Mouse (Mus musculus) liver, adult (tissue): ENCODE results near the gene Carns1.

Source experiments
- GATA4 ChIP-seq: IDR thresholded peaks from 2 replicates; pipeline ENCODE4 v1.6.1; 2014; ENCODE audit warnings: mild to moderate bottlenecking, low read length; ENCODE audit not compliant: insufficient replicate concordance

Gene Carns1

DNA sequence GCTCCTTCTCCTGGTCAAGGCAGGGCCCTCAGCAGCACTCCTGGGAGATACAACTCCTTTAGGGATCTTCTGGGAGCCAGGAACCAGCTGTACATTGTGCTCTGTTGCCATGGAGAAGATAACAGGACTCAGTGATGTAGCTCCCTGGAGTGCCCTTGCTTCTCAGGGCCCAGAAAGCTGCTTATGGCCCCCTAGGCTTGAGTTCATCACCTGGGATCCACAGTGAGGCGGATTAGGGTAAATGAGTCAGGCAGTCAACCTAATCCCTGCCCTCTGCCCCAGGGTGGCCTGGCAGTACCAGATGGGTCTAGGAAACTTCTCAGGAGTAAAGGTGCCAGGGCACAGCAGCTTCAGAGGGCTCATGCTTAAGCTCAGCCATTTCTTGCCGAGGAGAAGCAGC lies 35.8 kb downstream of the Carns1 start, which contains the start of gene Gpr152:
Gpr152 (plus strand) TSS at position 342 of the 400 bp plus-strand sequence.
- no peak for TF ChIP-seq GATA4

DNA sequence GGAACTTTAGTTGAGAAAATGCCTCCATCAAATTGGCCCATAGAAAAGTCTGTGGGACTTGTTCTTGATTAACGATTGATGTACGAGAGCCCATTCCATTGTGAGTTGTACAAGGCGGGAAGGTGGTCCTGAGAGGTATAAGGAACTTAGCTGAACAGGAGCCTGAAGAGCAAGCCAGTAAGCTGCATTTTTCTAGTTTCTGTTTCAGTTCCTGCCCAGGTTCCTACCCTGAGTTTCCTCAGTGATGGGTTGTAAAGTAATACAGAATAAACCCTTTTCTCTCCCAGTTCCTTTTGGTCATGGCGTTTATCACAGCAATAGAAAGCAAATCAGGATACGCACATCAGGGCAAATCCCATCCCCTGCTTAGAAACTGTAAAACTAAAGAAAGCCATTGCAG lies 37.4 kb downstream of the Carns1 start:
- TF ChIP-seq GATA4 = no peak

DNA sequence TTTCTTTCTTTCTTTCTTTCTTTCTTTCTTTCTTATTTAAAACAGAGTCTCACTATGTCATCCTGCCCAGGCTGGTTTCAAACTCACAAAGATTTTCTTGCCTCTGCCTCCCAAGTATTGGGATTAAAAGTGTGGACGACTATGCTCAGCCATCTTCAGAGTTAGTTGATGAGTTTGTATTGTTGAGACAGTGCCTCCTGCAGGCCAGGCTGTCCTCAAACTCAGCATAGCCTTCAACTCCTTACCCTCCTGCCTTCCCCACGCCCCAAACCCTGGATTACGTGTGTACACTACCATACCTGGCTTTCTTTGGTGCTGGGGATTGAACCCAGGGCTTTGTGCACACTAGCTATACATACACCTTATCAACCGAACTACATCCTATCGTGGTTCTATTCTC lies 38.8 kb downstream of the Carns1 start:
- no peak for TF ChIP-seq GATA4

DNA sequence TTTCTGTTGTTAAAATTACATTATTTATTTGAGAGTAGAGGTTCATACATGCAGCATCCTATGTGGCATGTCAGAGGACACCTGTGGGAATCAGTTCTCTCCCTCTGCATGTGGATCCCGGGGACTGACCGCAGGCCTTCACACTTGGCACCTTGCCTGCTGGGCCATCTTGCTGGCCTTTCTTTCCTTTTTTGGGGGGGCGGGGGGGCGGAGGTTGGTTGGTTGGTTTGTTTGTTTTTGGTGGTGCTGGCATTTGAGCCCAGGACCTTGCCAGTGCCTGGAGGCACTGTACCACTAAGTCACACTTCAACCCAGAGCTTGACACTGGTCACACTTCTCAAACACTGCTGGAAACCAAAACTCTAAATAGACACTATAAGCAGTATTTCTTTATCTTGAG lies 40.9 kb downstream of the Carns1 start:
- TF ChIP-seq GATA4 = no peak

DNA sequence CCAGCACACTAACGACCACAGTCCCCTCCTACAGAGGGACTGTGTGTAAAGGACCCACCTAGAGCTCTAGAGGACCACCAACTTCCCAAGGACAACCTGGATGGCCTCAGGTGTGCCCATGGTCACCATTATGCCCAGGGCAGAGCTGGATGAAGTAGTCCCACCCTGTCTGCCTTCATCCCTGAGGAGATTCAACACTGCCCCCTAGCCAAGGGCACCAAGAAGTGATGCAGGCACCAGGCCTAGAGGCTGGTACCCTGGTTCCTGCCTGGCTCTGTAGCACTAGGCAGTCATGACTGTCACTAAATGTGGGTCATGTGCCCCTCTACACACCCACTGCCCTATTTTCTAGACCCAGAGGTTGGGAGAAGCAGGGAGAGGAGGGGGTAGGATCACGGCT lies 43.5 kb downstream of the Carns1 start:
- TF ChIP-seq GATA4 = no peak

DNA sequence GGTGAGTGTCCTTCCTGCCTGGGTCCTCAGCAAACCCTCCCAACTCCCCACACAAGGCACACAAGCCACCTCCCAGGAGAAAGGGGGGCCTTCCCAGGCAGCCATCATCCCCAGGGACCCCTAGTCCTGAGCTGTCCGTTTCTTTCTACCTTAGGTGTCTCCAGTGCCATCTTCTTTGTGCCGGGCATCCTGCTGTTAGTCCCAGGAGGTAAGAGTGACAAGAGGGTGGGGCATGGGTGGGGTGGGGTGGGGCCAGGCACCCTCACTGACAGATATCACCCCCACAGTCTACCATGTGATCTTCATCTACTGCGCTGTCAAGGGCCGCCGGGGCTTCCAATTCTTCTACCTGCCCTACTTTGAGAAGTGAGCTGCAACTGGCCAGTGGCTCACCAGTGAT lies 44.2 kb downstream of the Carns1 start:
- TF ChIP-seq GATA4 = no peak

DNA sequence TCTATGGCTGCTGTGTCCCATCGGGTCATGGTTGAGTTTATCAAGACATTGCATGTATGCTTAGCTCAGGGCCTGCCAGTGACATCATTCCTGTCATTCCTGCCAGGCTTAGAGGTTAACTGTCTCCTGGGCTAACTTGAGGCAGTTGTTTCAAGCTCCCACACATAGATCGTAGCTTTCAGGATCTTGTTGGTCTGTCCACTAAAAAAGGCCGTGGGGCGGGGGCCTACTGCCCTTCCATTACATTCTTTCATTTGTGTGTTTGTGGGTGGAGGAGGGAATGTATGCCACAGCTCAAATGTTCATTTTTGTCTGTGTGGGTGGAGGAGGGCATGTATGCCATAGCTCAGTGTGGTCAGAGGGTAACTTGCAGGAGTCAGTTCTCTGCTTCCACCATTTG lies 45.2 kb downstream of the Carns1 start:
- TF ChIP-seq GATA4 = no peak

DNA sequence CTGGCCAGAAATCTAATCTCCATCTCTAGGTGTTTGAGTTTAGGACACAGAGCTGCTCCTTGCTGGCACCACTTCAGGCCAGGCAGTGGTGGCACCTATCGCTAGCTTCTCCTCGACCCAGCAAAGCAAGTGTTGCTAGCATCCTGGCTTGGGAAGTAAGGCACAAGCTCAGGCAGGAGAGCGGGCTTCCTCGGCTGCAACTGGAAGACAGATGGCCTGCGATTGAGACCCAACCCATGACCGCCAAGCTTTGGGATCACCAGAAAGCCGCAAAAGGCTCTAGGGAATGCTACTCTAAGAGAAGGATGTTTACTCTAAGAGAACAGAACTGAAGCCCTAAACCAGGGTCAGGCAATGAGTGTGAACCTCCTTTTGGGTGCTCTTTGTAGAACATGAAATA lies 45.8 kb downstream of the Carns1 start:
- no peak for TF ChIP-seq GATA4

DNA sequence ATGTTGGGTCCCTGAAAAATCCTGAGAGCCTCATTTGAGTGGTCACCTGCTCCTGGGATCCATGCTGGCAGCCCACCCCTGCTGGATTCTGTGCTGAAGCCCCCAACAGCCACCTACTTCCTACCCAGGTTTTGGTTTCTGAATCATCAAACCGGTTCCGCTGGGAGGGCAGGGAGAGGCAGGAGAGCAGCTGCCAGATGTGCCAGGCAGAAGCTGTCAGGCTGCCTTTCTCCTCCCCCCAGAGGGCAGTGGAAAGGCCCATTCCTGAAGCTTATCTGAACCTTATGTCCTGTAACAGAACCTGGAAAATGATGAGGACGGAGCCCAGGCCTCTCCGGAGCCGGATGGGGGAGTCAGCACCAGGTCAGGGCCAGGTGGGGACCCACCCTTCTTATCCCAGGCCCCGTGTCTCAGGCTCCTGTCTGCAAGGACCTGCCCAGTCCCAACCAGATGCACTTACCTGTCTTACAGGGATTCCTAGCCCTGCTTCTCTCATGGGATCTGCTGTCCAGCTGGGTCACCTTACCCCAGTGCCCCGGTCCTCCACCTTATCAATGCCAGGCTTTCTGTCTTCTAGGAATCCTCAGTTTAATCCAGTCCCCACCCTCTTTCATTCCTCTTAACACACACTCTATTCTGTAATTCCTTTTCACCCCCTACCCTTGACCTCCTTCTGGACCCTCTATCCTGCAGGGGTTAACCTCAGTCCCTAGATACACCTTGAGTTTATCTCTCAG lies 48.4 kb downstream of the Carns1 start:
- no peak for TF ChIP-seq GATA4

DNA sequence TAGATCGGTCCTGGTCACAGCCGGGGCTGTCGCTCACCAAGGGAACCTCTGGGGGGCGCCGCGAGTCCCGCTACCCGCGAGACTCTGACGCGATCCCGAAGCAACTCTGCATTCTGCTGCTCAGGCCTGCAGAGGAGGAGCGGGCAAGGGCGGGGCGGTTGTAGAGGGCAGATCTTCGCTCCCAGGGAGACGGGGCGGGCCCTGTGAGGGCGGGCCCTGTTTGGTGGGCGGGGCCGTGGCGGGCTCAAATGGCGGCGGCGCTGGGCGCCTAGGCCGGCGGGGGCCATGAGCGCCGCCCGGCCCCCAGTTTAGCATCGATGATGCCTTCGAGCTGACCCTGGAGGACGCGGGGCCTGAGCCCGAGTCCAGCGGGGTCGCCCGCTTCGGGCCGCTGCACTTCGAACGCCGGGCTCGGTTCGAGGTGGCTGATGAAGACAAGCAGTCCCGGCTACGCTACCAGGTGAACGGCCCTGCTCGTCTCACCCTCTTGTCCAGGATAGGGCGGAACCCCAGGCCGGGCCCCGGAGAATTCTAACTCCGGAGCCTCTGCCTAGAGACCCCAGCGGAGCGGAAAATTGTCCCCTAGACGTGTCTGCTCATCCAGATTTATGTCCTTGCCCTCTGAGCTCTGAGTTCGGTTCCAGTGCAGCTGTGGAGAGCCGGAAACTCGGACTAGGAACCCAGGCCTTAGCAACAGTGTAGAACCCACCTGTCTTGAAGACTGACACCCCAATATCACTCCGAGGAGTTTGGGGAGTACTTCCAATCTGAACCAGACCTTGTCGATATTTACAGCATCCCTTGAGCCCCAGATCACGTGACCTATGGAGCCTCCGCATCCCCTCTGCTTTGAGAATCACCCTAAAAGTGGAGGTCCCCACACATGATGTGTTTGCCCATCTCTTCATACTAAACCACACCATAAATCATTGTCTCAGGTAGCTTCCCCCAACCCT lies 49.3 kb downstream of the Carns1 start, which contains the start of gene Aip:
Aip (minus strand) TSS at position 118 of the 956 bp plus-strand sequence.
- TF ChIP-seq GATA4 = no peak; the same call in 1 of the 2 replicates

DNA sequence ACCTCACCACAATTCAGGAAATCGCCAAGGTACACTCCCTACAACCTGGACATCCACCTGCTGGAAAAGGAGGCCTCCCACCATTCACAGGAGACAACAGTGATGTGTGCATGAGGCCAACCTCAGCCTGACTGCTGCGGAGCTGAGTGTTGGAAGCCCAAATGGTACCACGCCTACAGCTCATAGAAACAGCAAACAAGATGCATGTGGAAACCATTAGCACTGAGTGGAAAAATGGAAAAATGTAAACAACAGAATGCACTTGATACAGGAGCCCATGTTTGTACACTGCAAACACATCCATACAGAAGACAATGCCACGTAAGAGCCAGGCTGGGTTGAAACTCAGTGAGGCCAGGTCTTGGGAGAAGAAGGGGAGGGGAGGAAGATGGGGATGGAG lies 50.8 kb downstream of the Carns1 start:
- TF ChIP-seq GATA4 = no peak

DNA sequence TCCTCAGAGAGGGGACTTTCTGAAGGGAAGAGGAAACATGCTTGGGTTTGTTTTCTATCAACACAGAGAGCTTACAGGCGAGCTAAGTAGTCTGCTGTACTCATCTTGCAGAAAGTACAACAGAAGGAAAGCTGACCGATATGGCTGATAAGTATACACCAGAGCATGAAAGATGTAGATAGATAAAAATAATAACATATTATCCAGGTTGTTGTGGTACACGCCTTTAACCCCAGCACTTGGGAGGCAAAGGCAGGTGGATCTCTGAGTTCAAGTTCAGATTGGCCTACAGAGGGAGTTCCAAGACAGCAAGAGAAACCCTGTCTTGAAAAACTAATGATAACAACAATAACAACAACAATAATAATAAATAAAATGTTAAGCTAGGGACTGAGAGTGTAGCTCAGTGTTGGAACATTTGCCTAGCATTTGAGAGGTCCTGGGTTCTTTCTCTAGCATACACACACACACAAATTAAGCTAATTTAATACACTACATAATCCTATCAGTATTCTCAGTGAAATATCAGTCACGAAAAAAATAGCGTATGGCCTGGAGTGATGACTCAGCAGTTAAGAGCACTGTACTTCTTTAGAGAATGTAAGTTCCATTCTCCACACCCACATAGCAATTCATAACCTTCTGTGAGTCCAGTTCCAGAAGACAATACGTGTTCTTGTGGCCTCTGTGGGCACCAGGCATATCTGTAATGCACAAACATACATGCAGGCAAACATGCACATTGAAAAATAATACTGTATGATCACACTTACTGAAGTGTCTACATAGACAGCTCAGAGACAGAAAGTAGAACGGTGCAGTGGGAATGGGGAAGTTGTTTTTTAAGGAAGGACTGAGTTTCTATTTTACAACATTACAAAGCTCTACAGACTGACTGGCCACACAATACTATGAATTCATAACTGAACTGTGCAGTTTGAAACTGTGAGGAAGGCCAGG lies 52.6 kb downstream of the Carns1 start:
- TF ChIP-seq GATA4 = no peak

DNA sequence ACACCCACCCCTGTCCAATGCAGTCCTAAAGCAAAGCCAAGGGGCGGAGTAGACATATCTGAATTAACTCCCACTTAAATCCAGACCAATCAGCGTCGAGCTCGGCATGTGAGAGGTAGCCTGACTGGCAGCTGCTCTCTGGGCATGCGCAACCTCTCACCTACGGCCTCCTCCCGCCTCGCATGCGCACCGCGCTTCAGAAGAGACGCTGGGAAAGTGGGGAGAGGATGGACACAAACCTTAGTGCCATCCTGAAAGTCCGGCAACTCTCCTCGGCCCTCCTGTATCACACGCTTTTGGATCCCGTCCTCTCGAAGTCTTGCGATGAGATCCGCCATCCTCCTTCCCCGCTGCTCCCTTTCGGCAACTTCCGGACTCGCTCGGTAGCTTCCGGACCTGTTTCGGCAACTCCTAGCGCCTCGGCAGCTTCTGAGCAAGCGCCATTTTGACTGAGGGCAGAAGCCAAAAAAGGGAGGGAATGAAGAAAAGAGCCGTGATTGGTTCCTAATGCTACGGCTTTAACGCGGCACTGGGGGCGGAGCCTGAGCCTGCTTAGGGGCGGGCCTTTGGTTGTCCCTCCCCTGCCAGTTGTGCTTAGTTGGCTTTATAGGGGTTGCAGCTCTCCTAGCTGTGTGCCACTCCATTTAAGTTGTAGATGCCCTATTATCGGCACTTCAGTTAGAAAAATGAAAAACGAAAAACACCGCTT lies 54.0 kb downstream of the Carns1 start:
- no peak; the same call in 1 of the 2 replicates for TF ChIP-seq GATA4

DNA sequence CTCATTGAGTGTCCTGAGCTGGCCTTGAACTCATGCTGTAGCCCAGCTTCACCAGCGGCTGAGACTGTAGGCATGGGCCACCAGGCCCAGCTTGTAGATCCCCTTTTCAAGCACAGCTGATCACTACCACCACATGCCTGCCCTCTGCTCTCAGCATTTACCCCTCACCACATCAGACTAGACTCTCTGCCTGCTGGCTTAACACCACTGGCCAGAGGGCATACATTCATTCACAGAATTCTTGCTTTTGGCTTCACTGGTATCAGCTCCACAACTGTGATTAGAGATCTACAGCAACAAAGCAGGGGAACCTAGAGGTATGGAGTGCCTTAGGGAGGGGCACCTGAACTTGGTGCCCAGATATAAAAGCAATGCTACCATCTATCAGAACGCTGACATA lies 54.8 kb downstream of the Carns1 start:
- TF ChIP-seq GATA4 = no peak

DNA sequence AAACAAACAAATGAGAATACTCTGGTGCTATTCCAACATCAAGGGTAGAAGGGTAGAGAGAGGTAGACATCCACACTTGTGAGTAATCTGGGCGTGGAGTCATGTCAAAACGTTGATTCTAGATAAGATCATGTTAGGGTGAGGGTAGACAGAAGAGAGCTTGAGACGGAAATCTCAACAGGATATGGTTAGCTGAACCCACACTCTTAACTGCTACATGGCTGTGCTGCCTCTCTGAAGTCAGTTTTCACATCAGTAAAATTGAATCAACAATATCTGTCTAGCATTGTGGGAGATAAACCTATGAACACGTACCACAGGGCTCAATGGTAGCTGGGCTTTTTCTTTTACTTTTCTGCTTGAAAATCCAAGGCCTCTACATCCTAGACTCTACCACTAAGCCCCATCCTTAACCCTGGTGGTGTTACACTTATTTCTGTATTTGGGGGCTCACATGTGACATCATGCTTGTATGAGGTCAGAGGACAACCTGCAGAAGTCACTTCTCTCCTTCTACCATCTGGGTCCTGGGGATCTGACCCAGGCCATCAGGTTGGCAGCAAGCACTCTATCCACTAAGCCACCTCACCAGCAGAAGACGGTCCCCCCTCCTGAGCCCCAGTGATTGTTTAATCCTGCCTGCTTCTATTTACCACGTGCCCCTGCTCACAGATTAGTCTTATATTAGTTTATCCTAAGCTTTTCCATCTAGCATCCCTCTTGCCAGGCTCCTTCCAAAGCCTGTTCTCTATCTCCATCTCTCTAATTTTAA lies 55.4 kb downstream of the Carns1 start:
- TF ChIP-seq GATA4 = no peak
